Mouse (Mus musculus): Measurements from ENCODE around the gene Ttc23. TPM values are rescaled to one million over a fixed set of nuclear protein-coding genes. Genes with fewer than 3 reads are reported as not detected.
A peak's percentile ranks its signal among the peaks of the same experiment; 100 is the strongest.

The Ttc23 gene
- total and polyA plus RNA-seq, 3 experiments, result 0.42 to 4.8 TPM; not detected in 1

DNA sequence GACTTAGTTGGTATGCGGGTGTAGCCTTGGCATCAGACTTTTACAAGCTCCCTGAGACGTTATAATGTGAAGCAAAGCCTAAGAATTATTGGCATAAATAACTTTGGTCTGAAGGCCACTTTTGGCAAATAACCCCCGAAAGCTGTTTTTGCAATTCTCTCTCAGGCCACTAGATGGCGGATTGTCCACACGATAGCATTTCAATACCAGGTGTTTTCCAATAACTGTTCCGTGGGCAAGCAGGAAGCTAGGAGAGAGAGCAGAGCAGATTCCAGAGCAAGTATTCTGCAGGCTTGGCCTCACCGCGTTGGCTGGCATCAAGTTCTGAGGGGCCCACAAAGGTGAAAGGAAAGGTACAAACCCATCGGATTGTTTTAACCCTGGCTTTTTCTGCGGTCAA is 141.5 kb downstream of the Ttc23 start:
- no peaks in the 10 kb centered on the region for H3K79me2 ChIP-seq (ENCODE audit: control insufficient read depth, insufficient read depth, low read length, poor library complexity)
- peak; percentile 67 for DNase-seq (ENCODE audit: low read depth, low spot score)
- TF ChIP-seq SMC3 (IDR thresholded peaks at IDR 0.05; ENCODE audit: low read depth, low read length) (peak; percentile 95), ZC3H11A (IDR thresholded peaks at IDR 0.05; ENCODE audit: low read depth, low read length) (peak; percentile 93), GATA1 (IDR thresholded peaks at IDR 0.05; ENCODE audit: low read depth, low read length) (no peak), POLR2A (IDR thresholded peaks at IDR 0.05; ENCODE audit: control insufficient read depth in 1 of 2, insufficient read depth in 1 of 2, low read depth in 1 of 2, low read length in 2 of 2, poor library complexity in 1 of 2) (no peak), MAZ (IDR thresholded peaks at IDR 0.05; ENCODE audit: low read depth, low read length) (no peak), SIN3A (IDR thresholded peaks at IDR 0.05; ENCODE audit: low read length) (peak; percentile 35; the same call in 1 of the 2 replicates), HCFC1 (IDR thresholded peaks at IDR 0.05; ENCODE audit: low read depth, low read length) (no peak), POLR2AphosphoS2 (IDR thresholded peaks at IDR 0.05; ENCODE audit: low read length) (no peak), RAD21 (IDR thresholded peaks at IDR 0.05; ENCODE audit: low read depth, low read length) (peak; percentile 93), KAT2A (conservative IDR thresholded peaks at IDR 0.05; ENCODE audit: low read depth, low read length) (no peak), CTCF (IDR thresholded peaks at IDR 0.05 in 2 of 3, conservative IDR thresholded peaks at IDR 0.05 in 1 of 3; ENCODE audit: control insufficient read depth in 1 of 3, insufficient read depth in 1 of 3, low read depth in 2 of 3, low read length in 3 of 3, poor library complexity in 1 of 3, severe bottlenecking in 1 of 3) (peak; percentile 68 to 89 (median 81); a peak in 5 of 6 replicates)
- no peaks in the 10 kb centered on the region for H3K4me1 ChIP-seq (ENCODE audit: control insufficient read depth in 1 of 2, insufficient read depth in 2 of 2, low read length in 2 of 2)
- H3K27me3 ChIP-seq (ENCODE audit: control insufficient read depth in 1 of 2, insufficient read depth in 2 of 2, low read length in 2 of 2), result no peaks in the 10 kb centered on the region
- peak overlapping the region; percentile 43; the same call in 1 of the 2 replicates for H3K9ac ChIP-seq (ENCODE audit: control insufficient read depth, low read depth, low read length, poor library complexity, severe bottlenecking)
- H3K36me3 ChIP-seq (ENCODE audit: control insufficient read depth in 1 of 2, insufficient read depth in 2 of 2, low read length in 2 of 2), result no peaks in the 10 kb centered on the region
- no peak overlapping the region for H3K27ac ChIP-seq (ENCODE audit: control insufficient read depth, low read depth, low read length)
- peak overlapping the region in 1 of 2 experiments; percentile 21; a peak in 1 of 4 replicates for H3K4me3 ChIP-seq (ENCODE audit: control insufficient read depth in 1 of 2, insufficient read depth in 1 of 2, low read depth in 2 of 2, low read length in 2 of 2)
- no peaks in the 10 kb centered on the region for H3K9me3 ChIP-seq (replicated peaks; ENCODE audit: insufficient read depth, low read length)

DNA sequence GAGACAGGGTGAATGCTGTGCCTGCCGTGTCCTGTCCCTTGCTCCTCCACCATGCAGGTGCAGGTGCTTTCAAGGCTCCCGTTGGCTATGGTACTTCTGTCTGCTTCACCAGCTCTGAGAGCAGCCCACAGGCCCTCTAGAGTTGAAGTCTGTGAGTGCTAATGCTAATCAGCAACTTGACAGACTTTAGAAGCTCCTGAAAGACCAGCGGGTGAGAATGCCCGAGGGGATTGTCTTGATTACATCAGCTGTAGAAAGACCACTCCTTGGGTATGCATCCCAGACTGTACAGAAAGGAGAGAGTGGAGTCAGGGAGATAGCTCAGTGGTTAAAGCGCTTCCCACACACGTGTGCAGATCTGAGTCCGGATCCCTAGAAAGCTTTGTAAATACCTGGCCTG is 144.0 kb downstream of the Ttc23 start:
- TF ChIP-seq ZNF384 (IDR thresholded peaks at IDR 0.05; ENCODE audit: low read depth, low read length), result no peak
- TF ChIP-seq POLR2A (IDR thresholded peaks at IDR 0.05; ENCODE audit: control insufficient read depth in 1 of 2, insufficient read depth in 1 of 2, low read depth in 1 of 2, low read length in 2 of 2, poor library complexity in 1 of 2), result no peak
- no peak for TF ChIP-seq USF2 (IDR thresholded peaks at IDR 0.05; ENCODE audit: borderline replicate concordance in 1 of 2, insufficient read depth in 1 of 2, low read depth in 1 of 2, low read length in 2 of 2)
- no peak for TF ChIP-seq KAT2A (conservative IDR thresholded peaks at IDR 0.05; ENCODE audit: low read depth, low read length)
- TF ChIP-seq HCFC1 (IDR thresholded peaks at IDR 0.05; ENCODE audit: low read depth, low read length), result no peak
- no peak for TF ChIP-seq CTCF (IDR thresholded peaks at IDR 0.05 in 2 of 3, conservative IDR thresholded peaks at IDR 0.05 in 1 of 3; ENCODE audit: control insufficient read depth in 1 of 3, insufficient read depth in 1 of 3, low read depth in 2 of 3, low read length in 3 of 3, poor library complexity in 1 of 3, severe bottlenecking in 1 of 3)
- no peak for TF ChIP-seq RCOR1 (IDR thresholded peaks at IDR 0.05; ENCODE audit: low read depth, low read length)
- TF ChIP-seq NELFE (IDR thresholded peaks at IDR 0.05; ENCODE audit: low read depth, low read length), result no peak
- no peak for TF ChIP-seq RAD21 (IDR thresholded peaks at IDR 0.05; ENCODE audit: low read depth, low read length)
- no peak for TF ChIP-seq NRF1 (IDR thresholded peaks at IDR 0.05; ENCODE audit: insufficient read depth, low read depth, low read length, poor library complexity, severe bottlenecking)
- TF ChIP-seq TCF12 (IDR thresholded peaks at IDR 0.05; ENCODE audit: low read depth, low read length), result no peak
- Histone ChIP-seq H3K4me3 (ENCODE audit: control insufficient read depth in 1 of 2, insufficient read depth in 1 of 2, low read depth in 2 of 2, low read length in 2 of 2) (no peak overlapping the region), H3K27ac (ENCODE audit: control insufficient read depth, low read depth, low read length) (no peak overlapping the region), H3K79me2 (ENCODE audit: control insufficient read depth, insufficient read depth, low read length, poor library complexity) (no peaks in the 10 kb centered on the region), H3K36me3 (ENCODE audit: control insufficient read depth in 1 of 2, insufficient read depth in 2 of 2, low read length in 2 of 2) (no peaks in the 10 kb centered on the region), H3K9me3 (replicated peaks; ENCODE audit: insufficient read depth, low read length) (no peaks in the 10 kb centered on the region), H3K27me3 (ENCODE audit: control insufficient read depth in 1 of 2, insufficient read depth in 2 of 2, low read length in 2 of 2) (no peaks in the 10 kb centered on the region), H3K4me1 (ENCODE audit: control insufficient read depth in 1 of 2, insufficient read depth in 2 of 2, low read length in 2 of 2) (no peaks in the 10 kb centered on the region), H3K9ac (ENCODE audit: control insufficient read depth, low read depth, low read length, poor library complexity, severe bottlenecking) (no peak overlapping the region)
- DNase-seq (ENCODE audit: low read depth, low spot score), result no peak
